Comparison of ENCODE assay signal across 23 mouse cellular contexts in the genomic region with DNA sequence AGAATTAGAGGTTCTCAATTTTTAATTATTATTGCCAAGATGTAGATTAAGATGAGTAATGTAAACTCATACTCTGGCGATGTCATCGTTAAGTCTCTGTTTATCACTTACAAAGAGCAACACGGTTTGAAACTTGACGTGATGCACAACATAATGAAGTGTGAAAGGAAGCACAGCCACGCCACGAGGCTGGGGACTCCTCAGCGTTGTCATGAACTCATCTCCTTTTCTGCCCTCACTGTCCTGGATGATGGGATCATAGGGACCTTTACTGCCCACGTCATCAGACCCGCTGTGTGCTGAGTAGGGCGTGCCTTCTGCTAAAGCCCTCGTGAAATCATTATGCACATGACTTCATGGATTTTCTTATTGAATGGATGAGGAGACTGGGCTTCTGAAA.
DNase-seq lines count a peak whose midpoint lies in the region; ATAC-seq and TF ChIP-seq lines count a peak whose summit lies in the region.
"Had no signal": no experiment of that assay in that cellular context is flagged by ENCODE, and none has a peak within 500 bp of the region (broad histone marks: within the 10 kb centered on the region; RNA-seq: fewer than 3 reads in every experiment).

No protein-coding gene starts in this region.

- no peaks in the 10 kb centered on the region for H3K9me3 ChIP-seq in lung, embryonic 14.5 days (ENCODE audit: low read depth, low read length)
- H3K9me3 ChIP-seq in lung, postnatal 0 days (ENCODE audit: low read length) = no peaks in the 10 kb centered on the region
- H3K9me3 ChIP-seq in midbrain, embryonic 11.5 days (ENCODE audit: control insufficient read depth, low read length) = no peaks in the 10 kb centered on the region
- H3K9me3 ChIP-seq in midbrain, embryonic 15.5 days = no peaks in the 10 kb centered on the region
- H3K9me3 ChIP-seq in intestine, postnatal 0 days (ENCODE audit: control insufficient read depth) = no peaks in the 10 kb centered on the region
- H3K9me3 ChIP-seq: embryonic facial prominence, embryonic 12.5 days; embryonic facial prominence, embryonic 15.5 days; hindbrain, embryonic 12.5 days had no signal

- ATAC-seq in lung, embryonic 14.5 days (ENCODE audit: insufficient read depth) = peak; percentile 91; the same call in 1 of the 2 replicates
- ATAC-seq in lung, postnatal 0 days = peak; percentile 61
- ATAC-seq in midbrain, embryonic 11.5 days (ENCODE audit: low FRiP score) = no peak
- ATAC-seq in midbrain, embryonic 15.5 days (replicated peaks) = no peak
- no peak for ATAC-seq in intestine, postnatal 0 days
- ATAC-seq: CD4-positive, CD25-positive, alpha-beta regulatory T cell, adult 4 months; forebrain, embryonic 14.5 days; forebrain, postnatal 0 days had no signal

- no peaks in the 10 kb centered on the region for H3K4me1 ChIP-seq in lung, embryonic 14.5 days (ENCODE audit: insufficient read depth)
- H3K4me1 ChIP-seq in lung, postnatal 0 days (ENCODE audit: insufficient read depth, low read depth, low read length) = no peaks in the 10 kb centered on the region
- H3K4me1 ChIP-seq in lung, adult 2 months (ENCODE audit: control insufficient read depth, insufficient read depth, low read length) = no peaks in the 10 kb centered on the region
- H3K4me1 ChIP-seq in midbrain, embryonic 11.5 days (ENCODE audit: control insufficient read depth, insufficient read depth, low read length) = no peaks in the 10 kb centered on the region
- no peaks in the 10 kb centered on the region for H3K4me1 ChIP-seq in midbrain, embryonic 15.5 days
- H3K4me1 ChIP-seq in intestine, postnatal 0 days (replicated peaks; ENCODE audit: control insufficient read depth, insufficient read depth, low read length) = no peaks in the 10 kb centered on the region
- H3K4me1 ChIP-seq: embryonic facial prominence, embryonic 12.5 days; embryonic facial prominence, embryonic 15.5 days; hindbrain, embryonic 12.5 days had no signal

- no peak for TF ChIP-seq EP300 in lung, postnatal 0 days (IDR thresholded peaks at IDR 0.05)

- H3K9ac ChIP-seq in lung, embryonic 14.5 days = no peak overlapping the region
- no peak overlapping the region for H3K9ac ChIP-seq in lung, postnatal 0 days (replicated peaks; ENCODE audit: low read depth)
- H3K9ac ChIP-seq in midbrain, embryonic 11.5 days (ENCODE audit: low read length) = no peak overlapping the region
- H3K9ac ChIP-seq in midbrain, embryonic 15.5 days = no peak overlapping the region
- no peak overlapping the region for H3K9ac ChIP-seq in intestine, postnatal 0 days (ENCODE audit: low read depth, low read length)
- H3K9ac ChIP-seq: embryonic facial prominence, embryonic 12.5 days; embryonic facial prominence, embryonic 15.5 days; forebrain, postnatal 0 days; hindbrain, embryonic 12.5 days had no signal

- TF ChIP-seq POLR2A in lung, adult 2 months (IDR thresholded peaks at IDR 0.05; ENCODE audit: borderline replicate concordance, extremely low read depth, low read depth, low read length) = no peak

- no peaks in the 10 kb centered on the region for H3K36me3 ChIP-seq in lung, embryonic 14.5 days (ENCODE audit: insufficient read depth)
- H3K36me3 ChIP-seq in lung, postnatal 0 days (ENCODE audit: insufficient read depth, low read length) = no peaks in the 10 kb centered on the region
- H3K36me3 ChIP-seq in midbrain, embryonic 11.5 days (ENCODE audit: control insufficient read depth, insufficient read depth, low read length) = no peaks in the 10 kb centered on the region
- no peaks in the 10 kb centered on the region for H3K36me3 ChIP-seq in midbrain, embryonic 15.5 days (replicated peaks)
- H3K36me3 ChIP-seq in intestine, postnatal 0 days (ENCODE audit: control insufficient read depth, insufficient read depth) = no peaks in the 10 kb centered on the region
- H3K36me3 ChIP-seq: embryonic facial prominence, embryonic 12.5 days; embryonic facial prominence, embryonic 15.5 days; hindbrain, embryonic 12.5 days had no signal

- no peak for TF ChIP-seq CTCF in lung, embryonic 14.5 days (IDR thresholded peaks at IDR 0.05; ENCODE audit: low read depth)
- no peak for TF ChIP-seq CTCF in lung, postnatal 0 days (IDR thresholded peaks at IDR 0.05)
- TF ChIP-seq CTCF in lung, adult 2 months (IDR thresholded peaks at IDR 0.05; ENCODE audit: insufficient read depth, low read length) = no peak
- no peak for TF ChIP-seq CTCF in intestine, postnatal 0 days (IDR thresholded peaks at IDR 0.05; ENCODE audit: low read depth)

- H3K4me3 ChIP-seq in lung, embryonic 14.5 days (ENCODE audit: low read depth, low read length) = no peak overlapping the region
- H3K4me3 ChIP-seq in lung, postnatal 0 days (ENCODE audit: low read depth, low read length) = no peak overlapping the region
- H3K4me3 ChIP-seq in lung, adult 2 months (replicated peaks; ENCODE audit: extremely low read depth, low read depth, low read length) = no peak overlapping the region
- no peak overlapping the region for H3K4me3 ChIP-seq in midbrain, embryonic 11.5 days (ENCODE audit: low read depth, low read length)
- H3K4me3 ChIP-seq in midbrain, embryonic 15.5 days = no peak overlapping the region
- H3K4me3 ChIP-seq in intestine, postnatal 0 days (ENCODE audit: low read depth, low read length) = no peak overlapping the region
- H3K4me3 ChIP-seq: embryonic facial prominence, embryonic 12.5 days; embryonic facial prominence, embryonic 15.5 days; gastrocnemius, adult 2 months; hindbrain, embryonic 12.5 days had no signal

- H3K27me3 ChIP-seq in lung, embryonic 14.5 days (ENCODE audit: insufficient read depth, low read length) = no peaks in the 10 kb centered on the region
- H3K27me3 ChIP-seq in lung, postnatal 0 days (replicated peaks; ENCODE audit: insufficient read depth, low read length) = no peaks in the 10 kb centered on the region
- no peaks in the 10 kb centered on the region for H3K27me3 ChIP-seq in midbrain, embryonic 11.5 days (ENCODE audit: control insufficient read depth, insufficient read depth, low read length)
- no peaks in the 10 kb centered on the region for H3K27me3 ChIP-seq in midbrain, embryonic 15.5 days (replicated peaks)
- no peaks in the 10 kb centered on the region for H3K27me3 ChIP-seq in intestine, postnatal 0 days (replicated peaks; ENCODE audit: control insufficient read depth, insufficient read depth, low read length)
- H3K27me3 ChIP-seq: embryonic facial prominence, embryonic 12.5 days; embryonic facial prominence, embryonic 15.5 days; hindbrain, embryonic 12.5 days had no signal

- H3K4me2 ChIP-seq in lung, embryonic 14.5 days = no peak overlapping the region
- H3K4me2 ChIP-seq in lung, postnatal 0 days (replicated peaks; ENCODE audit: low read depth, low read length) = no peak overlapping the region
- no peak overlapping the region for H3K4me2 ChIP-seq in midbrain, embryonic 11.5 days
- no peak overlapping the region for H3K4me2 ChIP-seq in midbrain, embryonic 15.5 days
- H3K4me2 ChIP-seq in intestine, postnatal 0 days (replicated peaks; ENCODE audit: low read depth) = no peak overlapping the region
- H3K4me2 ChIP-seq: embryonic facial prominence, embryonic 12.5 days; embryonic facial prominence, embryonic 15.5 days; heart, embryonic 11.5 days; hindbrain, embryonic 12.5 days had no signal

- H3K27ac ChIP-seq in lung, embryonic 14.5 days (ENCODE audit: low read depth) = no peak overlapping the region
- no peak overlapping the region for H3K27ac ChIP-seq in lung, postnatal 0 days (ENCODE audit: low read length)
- no peak overlapping the region for H3K27ac ChIP-seq in midbrain, embryonic 11.5 days (ENCODE audit: low read depth, low read length)
- no peak overlapping the region for H3K27ac ChIP-seq in midbrain, embryonic 15.5 days
- no peak overlapping the region for H3K27ac ChIP-seq in intestine, postnatal 0 days (ENCODE audit: low read depth, low read length)
- H3K27ac ChIP-seq: embryonic facial prominence, embryonic 12.5 days; embryonic facial prominence, embryonic 15.5 days; gastrocnemius, adult 2 months; hindbrain, embryonic 12.5 days had no signal

- WGBS in lung, embryonic 14.5 days = 36% methylated on average over 11 of the region's 11 CpGs
- WGBS in lung, postnatal 0 days = 41% methylated on average over 11 of the region's 11 CpGs
- 52% methylated on average over 11 of the region's 11 CpGs for WGBS in lung, adult 2 months
- 88% methylated on average over 11 of the region's 11 CpGs for WGBS in midbrain, embryonic 11.5 days
- WGBS in midbrain, embryonic 15.5 days = 81% methylated on average over 11 of the region's 11 CpGs
- WGBS in intestine, postnatal 0 days = 71% methylated on average over 11 of the region's 11 CpGs

- DNase-seq in lung, embryonic 14.5 days = peak; percentile 58
- DNase-seq in lung, postnatal 25 days (ENCODE audit: low spot score) = no peak
- no peak for DNase-seq in lung, postnatal 0 days (ENCODE audit: low spot score)
- DNase-seq in lung, adult 2 months = no peak
- DNase-seq in midbrain, embryonic 11.5 days (ENCODE audit: low spot score, missing footprints) = peak; percentile 78
- DNase-seq: adrenal gland, adult 2 months; adrenal gland, postnatal 14 days; cerebellum, adult 11 months; cerebellum, adult 2 months; cerebellum, adult 9-11 months; cerebellum, postnatal 25 days; forebrain, postnatal 0 days; gastrocnemius, adult 2 months; gastrocnemius, postnatal 14 days; heart, adult 11 months had no signal

Comparison
In these comparisons a context has a peak if more than half of its experiments do, and no peak if none do; other contexts are left out.
1. DNase-seq: peak in lung, embryonic 14.5 days (single experiment) and midbrain, embryonic 11.5 days (single experiment); none in lung, postnatal 25 days (single experiment), lung, postnatal 0 days (single experiment) and lung, adult 2 months (single experiment).
2. ATAC-seq: peak in lung, embryonic 14.5 days (single experiment) and lung, postnatal 0 days (single experiment); none in midbrain, embryonic 11.5 days (single experiment), midbrain, embryonic 15.5 days (single experiment) and intestine, postnatal 0 days (single experiment).